Mouse (Mus musculus): Measurements from ENCODE around the gene Tep1. TPM values are rescaled to one million over a fixed set of nuclear protein-coding genes. Genes with fewer than 3 reads are reported as not detected.

Tep1 gene
- 1.2 and 2.4 TPM in 2 replicates for polyA plus RNA-seq (2021; fragmentation: Nextera tagmentation)
- long read RNA-seq, experiment 1, partial matches to known transcripts = 3 of 3 reads
- long read RNA-seq, experiment 1, other reads (novel, unspliced or antisense) = 0 of 3 reads
- long read RNA-seq, experiment 2, partial matches to known transcripts = 4 of 4 reads
- long read RNA-seq, experiment 2, other reads (novel, unspliced or antisense) = 0 of 4 reads

DNA sequence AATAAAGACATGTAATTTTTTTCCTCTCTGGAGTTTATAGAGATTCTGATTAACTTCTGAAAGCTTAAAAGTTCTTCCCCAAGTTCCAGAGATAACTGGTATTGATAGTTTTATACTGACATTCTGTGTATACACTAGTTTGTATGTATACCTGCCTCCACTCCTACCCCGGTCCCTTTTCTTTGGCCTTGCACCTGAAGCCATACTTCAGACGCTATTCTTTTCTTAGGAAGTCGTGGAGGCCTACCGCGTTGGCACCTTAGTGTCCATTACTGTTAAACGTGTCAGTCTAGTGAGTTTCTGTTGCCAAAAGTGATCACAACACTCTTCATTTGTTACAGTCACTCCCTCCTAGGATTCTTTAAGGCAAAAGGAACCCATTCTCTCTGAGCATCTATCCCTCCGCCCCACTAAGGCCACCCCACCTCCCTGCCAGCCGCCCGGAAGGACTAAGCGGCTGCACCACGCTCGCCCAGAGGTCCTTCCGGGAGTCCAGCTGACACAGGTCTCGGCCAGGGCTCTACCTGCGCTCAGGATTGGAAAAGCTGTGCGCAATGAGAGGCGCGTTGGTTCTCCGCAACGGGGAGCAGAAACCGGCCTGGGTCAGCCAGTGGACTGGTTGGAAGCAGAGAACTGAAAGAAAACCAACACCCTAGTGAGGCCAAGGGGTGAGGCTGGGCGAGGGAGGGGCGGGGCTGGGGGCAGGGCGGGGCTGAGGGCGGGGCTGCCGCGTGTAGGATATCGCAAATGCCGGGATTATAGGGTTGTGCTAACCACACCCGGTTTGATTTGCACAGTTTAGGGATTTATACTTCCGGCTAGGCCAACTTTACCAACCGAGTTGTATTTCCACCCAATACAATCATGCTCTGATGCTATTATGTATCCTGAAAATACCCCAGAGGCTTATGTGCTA lies at the start of gene Tep1:
TSS of gene Tep1 (minus strand) at position 672 of the 916 bp plus-strand sequence.

DNA sequence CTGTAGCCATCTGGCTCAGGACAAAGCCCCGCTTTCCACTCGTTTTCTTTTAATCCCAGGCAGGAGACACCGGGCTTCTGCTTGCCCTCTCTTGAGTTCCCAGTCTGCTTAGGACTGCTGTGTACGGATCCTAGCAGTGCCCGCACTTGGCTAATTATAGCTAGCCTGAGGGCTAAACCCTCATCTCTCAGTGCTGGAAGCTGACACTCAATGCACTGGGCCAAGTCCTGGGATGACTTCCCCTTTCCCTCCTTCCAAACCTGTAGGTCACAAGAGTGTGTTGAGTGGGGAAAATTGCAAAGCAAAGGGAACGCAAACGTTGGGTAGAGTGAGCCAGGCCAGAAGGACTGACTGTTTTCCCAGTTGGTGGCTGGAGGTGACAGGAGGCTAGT lies 27.0 kb upstream of the Tep1 start, which contains the start of gene Klhl33:
TSS of gene Klhl33 (minus strand) at position 134 of the 392 bp plus-strand sequence.

DNA sequence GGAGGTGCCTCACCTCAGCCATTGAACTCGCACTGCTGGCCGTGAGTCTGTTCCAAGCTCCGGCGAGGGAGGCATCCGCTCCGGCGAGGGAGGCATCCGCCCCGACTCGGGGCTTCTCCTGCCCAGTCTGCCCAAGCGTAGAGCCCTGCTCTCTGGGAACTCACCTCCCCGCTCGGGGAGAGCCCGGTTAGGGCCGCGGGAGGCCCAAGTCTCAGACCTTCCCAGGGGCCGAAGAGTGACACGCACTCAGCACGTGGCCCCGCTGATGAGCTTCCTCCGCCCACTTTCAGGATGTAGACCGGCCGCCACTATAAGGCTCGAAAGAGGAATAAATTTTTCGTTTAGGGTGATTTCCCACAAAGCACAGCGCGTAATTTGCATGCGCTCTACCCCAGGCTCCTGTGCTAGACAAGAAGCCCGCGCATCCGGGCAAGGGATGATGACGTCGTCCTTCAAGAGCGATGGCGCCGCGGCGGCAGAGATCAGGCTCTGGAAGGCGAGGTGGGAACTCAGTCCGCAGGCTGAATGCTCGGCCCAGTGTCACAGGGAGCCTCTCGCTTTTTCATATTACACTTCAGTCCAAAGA lies 62.8 kb downstream of the Tep1 start, which contains the start of the genes Ccnb1ip1 and Parp2:
TSS of gene Ccnb1ip1 (minus strand) at position 246 of the 586 bp plus-strand sequence.
TSS of gene Parp2 (plus strand) at position 355 of the 586 bp plus-strand sequence.

DNA sequence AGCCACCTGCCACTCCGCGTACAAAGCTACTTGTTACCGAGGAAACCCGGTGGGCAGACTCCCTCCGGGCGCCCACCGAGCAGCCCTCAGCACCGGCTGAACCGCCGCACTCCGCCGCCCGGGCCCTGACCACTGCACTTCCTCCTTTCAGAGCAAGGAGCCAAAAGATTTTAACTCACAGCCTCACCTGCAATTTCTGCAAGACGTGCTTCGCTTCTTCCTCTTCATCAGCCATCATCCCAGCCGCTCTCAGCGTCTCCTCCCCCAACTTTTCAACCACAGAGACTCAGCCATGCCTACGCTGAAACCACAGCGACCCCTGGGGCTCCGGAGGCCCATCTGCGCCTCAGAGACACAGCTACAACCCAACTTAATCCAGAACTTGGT lies 85.1 kb downstream of the Tep1 start, which contains the start of gene Ttc5:
TSS of gene Ttc5 (minus strand) at position 269 of the 387 bp plus-strand sequence.

Other genes with a start within 250 kb of the Tep1 start
- gene Olfr745, start 231.2 kb downstream of the Tep1 start, polyA plus RNA-seq (2021; fragmentation: Nextera tagmentation) = not detected in 2 replicates
- not detected in 2 replicates for gene Olfr746, start 223.5 kb downstream of the Tep1 start, polyA plus RNA-seq (2021; fragmentation: Nextera tagmentation)
- not detected in 2 replicates for gene Olfr747, start 177.4 kb downstream of the Tep1 start, polyA plus RNA-seq (2021; fragmentation: Nextera tagmentation)
- not detected in 2 replicates for gene Olfr748, start 163.2 kb downstream of the Tep1 start, polyA plus RNA-seq (2021; fragmentation: Nextera tagmentation)
- gene Olfr749, start 125.5 kb downstream of the Tep1 start, polyA plus RNA-seq (2021; fragmentation: Nextera tagmentation) = not detected in 2 replicates
- gene Ttc5, start 85.0 kb downstream of the Tep1 start, polyA plus RNA-seq (2021; fragmentation: Nextera tagmentation) = 53.7 and 55.6 TPM in 2 replicates
- not detected in 2 replicates for gene Ccnb1ip1, start 62.8 kb downstream of the Tep1 start, polyA plus RNA-seq (2021; fragmentation: Nextera tagmentation)
- gene Parp2, start 62.7 kb downstream of the Tep1 start, polyA plus RNA-seq (2021; fragmentation: Nextera tagmentation) = 24.4 and 27.2 TPM in 2 replicates
- 0.19 and 0.49 TPM in 2 replicates for gene Klhl33, start 26.9 kb upstream of the Tep1 start, polyA plus RNA-seq (2021; fragmentation: Nextera tagmentation)
- gene Osgep, start 54.3 kb upstream of the Tep1 start, polyA plus RNA-seq (2021; fragmentation: Nextera tagmentation) = 75.5 and 79.0 TPM in 2 replicates
- 86.9 and 97.4 TPM in 2 replicates for gene Apex1, start 54.4 kb upstream of the Tep1 start, polyA plus RNA-seq (2021; fragmentation: Nextera tagmentation)
- gene Pip4p1, start 60.3 kb upstream of the Tep1 start, polyA plus RNA-seq (2021; fragmentation: Nextera tagmentation) = 65.9 and 75.6 TPM in 2 replicates
- gene Pnp, start 60.5 kb upstream of the Tep1 start, polyA plus RNA-seq (2021; fragmentation: Nextera tagmentation) = 9.8 and 10.9 TPM in 2 replicates
- gene Gm49342, start 74.0 kb upstream of the Tep1 start, polyA plus RNA-seq (2021; fragmentation: Nextera tagmentation) = not detected in 2 replicates
- 1.2 and 2.4 TPM in 2 replicates for gene Pnp2, start 85.4 kb upstream of the Tep1 start, polyA plus RNA-seq (2021; fragmentation: Nextera tagmentation)
- 0.11 and 0.23 TPM in 2 replicates for gene Rnase10, start 137.2 kb upstream of the Tep1 start, polyA plus RNA-seq (2021; fragmentation: Nextera tagmentation)
- gene Rnase9, start 171.3 kb upstream of the Tep1 start, polyA plus RNA-seq (2021; fragmentation: Nextera tagmentation) = not detected in 2 replicates
- gene Rnase11, start 179.6 kb upstream of the Tep1 start, polyA plus RNA-seq (2021; fragmentation: Nextera tagmentation) = not detected in 2 replicates
- 0.23 TPM in 1 of 2 replicates, not detected in the other for gene Rnase12, start 187.1 kb upstream of the Tep1 start, polyA plus RNA-seq (2021; fragmentation: Nextera tagmentation)
- not detected in 2 replicates for gene Olfr750, start 203.9 kb upstream of the Tep1 start, polyA plus RNA-seq (2021; fragmentation: Nextera tagmentation)
- gene Rnase4, start 220.5 kb upstream of the Tep1 start, polyA plus RNA-seq (2021; fragmentation: Nextera tagmentation) = 17.8 and 18.4 TPM in 2 replicates
- 4.1 and 4.4 TPM in 2 replicates for gene Ang, start 220.6 kb upstream of the Tep1 start, polyA plus RNA-seq (2021; fragmentation: Nextera tagmentation)
- not detected in 2 replicates for gene Eddm3b, start 243.9 kb upstream of the Tep1 start, polyA plus RNA-seq (2021; fragmentation: Nextera tagmentation)

Data from layer of hippocampus, adult 6 months (tissue).